Mouse (Mus musculus) ES-E14 (cell line): ENCODE data around the gene Dicer1. TPM values are rescaled to one million over a fixed set of nuclear protein-coding genes. Genes with fewer than 3 reads are reported as not detected.

Experiments used
- DNase-seq: peaks from one replicate; pipeline ENCODE4 v3.0.0-alpha.2; 2013; ENCODE audit warnings: low read depth, low spot score
- H3K27ac ChIP-seq: 2 replicates; pipeline ENCODE4 v1.5.1; 2012; ENCODE audit warnings: low read depth, mild to moderate bottlenecking, low read length, moderate library complexity, mixed read lengths; ENCODE audit not compliant: poor library complexity, insufficient read depth, severe bottlenecking
- H3K36me3 ChIP-seq: 2 replicates; pipeline ENCODE4 v1.6.1; 2012; ENCODE audit warnings: mild to moderate bottlenecking, low read length, moderate library complexity, mixed read lengths; ENCODE audit not compliant: control insufficient read depth, poor library complexity, insufficient read depth, severe bottlenecking
- H3K4me1 ChIP-seq, 2 experiments: fragments of 150-350 bp in 1 of 2; sonication (generic) in 1 of 2; 2 replicates each; pipeline ENCODE4 v1.6.1; 2012; ENCODE audit warnings: low read length in 2 of 2, mild to moderate bottlenecking in 1 of 2, mixed read lengths in 1 of 2; ENCODE audit not compliant: control insufficient read depth in 2 of 2, insufficient read depth in 2 of 2, poor library complexity in 1 of 2
- H3K4me3 ChIP-seq, 2 experiments: fragments of 150-350 bp in 1 of 2; sonication (generic) in 1 of 2; 2 replicates each; pipeline ENCODE4 v1.5.1; 2012; ENCODE audit warnings: low read length in 2 of 2, low read depth in 1 of 2, mild to moderate bottlenecking in 1 of 2, mixed read lengths in 1 of 2; ENCODE audit not compliant: insufficient read depth in 1 of 2, poor library complexity in 1 of 2, severe bottlenecking in 1 of 2
- H3K9ac ChIP-seq: 2 replicates; pipeline ENCODE4 v1.6.1; 2012; ENCODE audit warnings: low read depth, mild to moderate bottlenecking, low read length, mixed read lengths; ENCODE audit not compliant: poor library complexity, insufficient read depth, severe bottlenecking
- H3K9me3 ChIP-seq: fragments of 150-350 bp; sonication (generic); 2 replicates; pipeline ENCODE4 v1.6.1; 2012; ENCODE audit warnings: low read depth, mild to moderate bottlenecking, low read length; ENCODE audit not compliant: control insufficient read depth, insufficient read depth
- CHD2 ChIP-seq: IDR thresholded peaks from 2 replicates; pipeline ENCODE4 v1.6.1; 2014; ENCODE audit warnings: mild to moderate bottlenecking, low read depth, low read length, inconsistent platforms
- HCFC1 ChIP-seq: IDR thresholded peaks from 2 replicates; pipeline ENCODE4 v1.6.1; 2012; ENCODE audit warnings: low read length, inconsistent platforms, borderline replicate concordance; ENCODE audit not compliant: insufficient read depth
- MAFK ChIP-seq: IDR thresholded peaks from 2 replicates; pipeline ENCODE4 v1.6.1; 2014; ENCODE audit warnings: mild to moderate bottlenecking, low read depth, low read length, inconsistent platforms; ENCODE audit not compliant: insufficient read depth
- ZC3H11A ChIP-seq: IDR thresholded peaks from 2 replicates; pipeline ENCODE4 v1.6.1; 2012; ENCODE audit warnings: low read depth, mild to moderate bottlenecking, inconsistent platforms, low read length, borderline replicate concordance
- ZNF384 ChIP-seq: IDR thresholded peaks from 2 replicates; pipeline ENCODE4 v1.6.1; 2012; ENCODE audit warnings: low read depth, low read length, inconsistent platforms
- in situ Hi-C, 2 experiments: fragments of 600-800 bp; cut with MboI; formaldehyde crosslinking; loops; one replicate each; pipeline ENCODE4 v1.15.1; 2025; ENCODE audit warnings: low sequenced_read_pairs in 2 of 2, inconsistent platforms in 1 of 2; ENCODE audit not compliant: unreplicated experiment in 2 of 2
- total RNA-seq: library from RNA; depleted of rRNA; stranded (reverse); fragments of 300-350 nt; gene quantifications from 2 replicates; pipeline ENCODE4 v1.2.3, GENCODE M21; 2012; rRNA removed

The Dicer1 gene
- total RNA-seq, result 45.7 and 51.9 TPM in 2 replicates

GRCm38 (mm10) chr12:104751814-104752765 lies at the start of gene Dicer1:
Gene Dicer1, minus strand, starts transcription at chr12:104751952.
- in situ Hi-C loops, result no loop called here
- no peaks in the 10 kb centered on the region for H3K9me3 ChIP-seq
- H3K9ac ChIP-seq, result peak within 1 kb of the TSS; percentile 85
- H3K36me3 ChIP-seq, result peaks cover 4% of the 10 kb centered on the region; the same call in 1 of the 2 replicates
- H3K4me1 ChIP-seq, result peaks cover 0 to 5% of the 10 kb centered on the region in 2 experiments; a peak in 2 of 4 replicates
- peak; percentile 84 for DNase-seq
- TF ChIP-seq CHD2 (peak; percentile 64; the same call in 1 of the 2 replicates), HCFC1 (no peak)
- peak within 1 kb of the TSS; percentile 13; the same call in 1 of the 2 replicates for H3K27ac ChIP-seq
- H3K4me3 ChIP-seq, result peak within 1 kb of the TSS; percentile 72 to 82

- H3K4me1 ChIP-seq, result peaks cover 0 to 7% of the 10 kb centered on the region in 2 experiments; a peak in 1 of 4 replicates
- H3K9me3 ChIP-seq, result no peaks in the 10 kb centered on the region
- TF ChIP-seq MAFK (no peak), HCFC1 (no peak), CHD2 (no peak), ZNF384 (no peak), ZC3H11A (no peak)
- H3K36me3 ChIP-seq, result no peaks in the 10 kb centered on the region; the same call in 1 of the 2 replicates
- no peak for DNase-seq
- H3K9ac ChIP-seq, result no peak overlapping the region
- no peak overlapping the region for H3K27ac ChIP-seq
- H3K4me3 ChIP-seq, result no peak overlapping the region
- in situ Hi-C loops, result no loop called here
Measured at GRCm38 (mm10) chr12:104799365-104799764, 47.6 kb upstream of the Dicer1 start.

- H3K9me3 ChIP-seq, result no peaks in the 10 kb centered on the region
- H3K27ac ChIP-seq, result no peak overlapping the region
- H3K4me1 ChIP-seq, result peaks cover 0 to 7% of the 10 kb centered on the region in 2 experiments; a peak in 1 of 4 replicates
- DNase-seq, result no peak
- H3K9ac ChIP-seq, result no peak overlapping the region
- TF ChIP-seq HCFC1 (no peak), ZC3H11A (no peak), ZNF384 (no peak), MAFK (no peak), CHD2 (no peak)
- in situ Hi-C loops, result no loop called here
- H3K4me3 ChIP-seq, result no peak overlapping the region
- no peaks in the 10 kb centered on the region; the same call in 1 of the 2 replicates for H3K36me3 ChIP-seq
Measured at GRCm38 (mm10) chr12:104797905-104798304, 46.2 kb upstream of the Dicer1 start.

- Histone ChIP-seq H3K9me3 (no peaks in the 10 kb centered on the region), H3K9ac (no peak overlapping the region), H3K4me3 (no peak overlapping the region), H3K36me3 (no peaks in the 10 kb centered on the region; the same call in 1 of the 2 replicates), H3K4me1 (peaks cover 0 to 7% of the 10 kb centered on the region in 2 experiments; a peak in 1 of 4 replicates), H3K27ac (no peak overlapping the region)
- no peak for TF ChIP-seq ZNF384
- TF ChIP-seq CHD2, result no peak
- TF ChIP-seq HCFC1, result no peak
- no peak for TF ChIP-seq ZC3H11A
- no peak for TF ChIP-seq MAFK
- no peak for DNase-seq
- in situ Hi-C loops, result no loop called here
Measured at GRCm38 (mm10) chr12:104796635-104797378, 45.1 kb upstream of the Dicer1 start.
